Mouse (Mus musculus) lung, postnatal 36 days (tissue): ENCODE data around the gene Syn3.
A peak's percentile ranks its signal among the peaks of the same experiment; 100 is the strongest.
"Not testable (repeated sequence)": the region's sequence is repeated elsewhere in the genome, so short reads cannot be mapped to it uniquely, and the experiment has no call there.

Experiments
- DNase-seq: peaks from one replicate; pipeline ENCODE4 v3.0.0; 2022; ENCODE audit warnings: mixed read lengths

Syn3 gene

GRCm38 (mm10) chr10:86137106-86137505, 361.6 kb downstream of the Syn3 start:
- DNase-seq = peak; percentile 53

GRCm38 (mm10) chr10:86136249-86136648, 362.4 kb downstream of the Syn3 start:
- no peak for DNase-seq

DNA sequence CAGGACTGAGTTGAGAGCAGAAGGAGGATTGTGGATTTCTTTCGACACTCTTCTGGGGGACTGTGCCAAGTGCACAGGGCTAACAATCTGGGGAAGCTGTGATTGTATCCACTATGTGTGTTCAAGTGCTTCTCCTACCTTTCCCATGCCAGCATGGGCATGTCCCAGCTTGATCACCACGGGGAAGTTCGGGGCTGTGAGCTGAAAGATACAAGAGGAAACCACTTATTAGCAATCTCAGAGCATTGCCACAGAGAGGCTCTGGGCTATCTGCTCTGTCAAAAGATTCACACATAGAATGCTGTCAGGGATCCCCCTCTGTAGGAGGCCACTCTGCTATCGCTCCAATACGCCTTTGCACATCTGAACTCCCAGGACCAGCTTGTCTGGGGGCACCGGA, 363.8 kb downstream of the Syn3 start:
- DNase-seq = no peak

- DNase-seq = no peak
Observed at GRCm38 (mm10) chr10:86134336-86134735, 364.4 kb downstream of the Syn3 start.

- no peak for DNase-seq
Observed at GRCm38 (mm10) chr10:86132420-86132956, 366.2 kb downstream of the Syn3 start.

GRCm38 (mm10) chr10:86129046-86129445, 369.6 kb downstream of the Syn3 start:
- no peak for DNase-seq

DNA sequence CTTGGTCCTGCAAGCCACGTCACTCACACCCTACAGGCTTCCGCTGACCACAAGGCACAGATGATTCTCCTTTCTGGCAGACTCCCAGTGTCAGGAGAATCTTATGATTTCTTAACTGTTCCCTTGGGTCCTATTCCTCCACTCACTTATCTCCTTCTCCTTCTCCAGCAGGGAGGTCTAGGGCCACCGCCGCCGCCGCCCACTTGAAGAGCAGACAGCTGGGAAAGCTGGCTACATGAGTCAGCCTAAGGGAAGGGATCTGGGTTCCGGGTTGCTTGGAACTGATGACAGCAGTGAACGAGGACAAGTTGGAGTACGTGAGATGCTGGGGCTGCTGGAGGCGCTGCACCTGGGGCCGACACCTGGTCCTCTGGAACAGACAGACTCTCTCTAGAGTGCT, 372.2 kb downstream of the Syn3 start:
- peak; percentile 20 for DNase-seq

DNA sequence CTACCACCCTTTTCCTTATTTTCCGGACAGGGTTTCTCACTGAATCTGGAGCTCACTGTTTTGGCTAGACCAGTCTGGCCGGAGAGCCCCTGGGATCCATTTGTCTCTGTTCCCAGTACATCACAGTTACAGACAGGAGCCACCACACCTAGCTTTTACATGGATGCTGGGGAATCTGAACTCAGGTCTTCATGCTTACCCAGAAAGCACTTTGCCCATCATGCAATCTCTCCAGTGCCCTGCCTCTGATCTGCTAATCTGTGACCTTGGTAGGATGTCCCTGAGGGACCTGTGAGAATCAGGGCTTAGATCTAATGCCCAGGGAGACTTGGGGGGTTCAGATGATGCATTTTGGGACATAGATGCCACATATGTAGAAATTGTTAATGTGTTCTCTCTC, 373.3 kb downstream of the Syn3 start:
- DNase-seq = no peak

GRCm38 (mm10) chr10:86124115-86124514, 374.6 kb downstream of the Syn3 start:
- peak; percentile 67 for DNase-seq

DNA sequence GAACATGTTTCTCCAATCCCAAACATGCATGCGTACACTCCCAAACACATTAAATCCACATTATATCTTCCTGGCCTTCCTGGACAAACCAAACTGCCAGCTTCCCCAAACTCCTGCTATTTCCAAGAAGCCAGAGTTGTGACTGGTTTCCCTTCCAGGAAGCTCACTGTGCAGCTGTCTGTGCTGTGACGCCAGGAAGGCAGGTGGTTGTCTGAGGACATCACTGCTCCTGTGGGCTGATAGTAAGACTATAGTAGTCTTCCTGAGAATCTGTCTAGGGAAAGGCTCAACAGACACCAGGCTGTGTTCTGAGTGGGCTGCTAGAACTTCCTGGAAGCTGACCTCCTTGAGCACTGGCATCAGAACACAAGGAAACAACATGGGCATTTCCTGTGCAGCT, 375.5 kb downstream of the Syn3 start:
- no peak for DNase-seq

DNA sequence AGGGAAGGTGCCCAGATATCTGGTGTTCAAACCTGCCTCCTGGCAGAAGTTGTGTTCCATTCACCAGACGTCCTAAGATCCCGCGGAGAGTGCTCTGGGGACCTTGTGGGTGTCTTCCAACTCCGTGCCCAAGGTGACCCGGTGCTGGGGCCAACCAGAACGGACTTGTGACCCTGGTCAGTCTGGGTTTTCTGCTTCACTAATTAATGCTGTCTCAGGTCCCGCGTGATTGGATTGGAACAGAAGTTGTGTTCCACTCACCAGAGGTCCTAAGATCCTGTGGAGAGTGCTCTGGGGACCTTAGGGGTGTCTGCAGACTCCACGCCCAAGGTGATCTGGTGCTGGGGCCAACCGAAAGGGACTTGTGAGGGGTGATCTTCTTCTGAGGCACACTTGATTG, 376.2 kb downstream of the Syn3 start:
- not testable (repeated sequence) for DNase-seq

GRCm38 (mm10) chr10:86116268-86116667, 382.4 kb downstream of the Syn3 start:
- DNase-seq = no peak

DNA sequence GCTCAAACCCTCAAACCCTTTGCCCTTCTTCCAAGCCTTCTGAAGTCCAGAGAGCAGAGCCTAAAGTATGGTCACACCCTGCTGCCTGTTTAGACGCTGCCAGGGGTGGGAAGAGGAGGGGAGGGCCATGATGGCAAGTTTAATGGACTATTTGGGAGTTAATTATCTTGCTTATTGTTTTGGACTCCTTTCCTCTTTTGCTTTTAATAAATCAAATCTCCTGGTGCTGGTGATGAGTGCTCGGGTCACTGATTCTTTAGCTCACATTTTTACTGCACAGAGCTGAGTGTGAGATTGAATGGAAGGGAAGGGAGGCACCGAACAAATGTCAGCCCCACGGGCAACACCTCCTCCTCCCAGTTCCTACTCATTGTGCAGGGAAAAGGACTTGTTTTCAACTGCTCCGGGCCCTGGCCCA, 384.3 kb downstream of the Syn3 start:
- DNase-seq = peak; percentile 41

GRCm38 (mm10) chr10:86108797-86109196, 389.9 kb downstream of the Syn3 start:
- DNase-seq = no peak

DNA sequence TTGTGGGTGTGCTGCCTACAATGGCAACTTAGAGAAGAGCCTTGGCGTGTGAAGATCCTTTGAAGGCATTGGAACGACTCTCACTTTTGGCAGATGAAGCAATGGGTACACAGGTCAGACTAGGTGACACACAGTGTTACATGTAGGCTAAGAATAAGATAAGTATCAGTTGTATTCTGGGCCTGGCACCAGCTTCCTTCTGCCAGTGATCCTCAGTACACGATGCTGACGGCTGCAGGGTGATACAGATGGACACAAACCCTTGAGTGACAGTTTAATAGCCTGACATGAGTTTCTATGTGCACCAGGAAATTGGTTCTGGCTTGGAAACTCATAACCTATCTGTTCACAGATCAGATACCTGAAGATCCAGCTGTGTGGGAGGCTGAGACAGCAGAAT, 391.0 kb downstream of the Syn3 start:
- no peak for DNase-seq

GRCm38 (mm10) chr10:86103976-86104375, 394.7 kb downstream of the Syn3 start:
- no peak for DNase-seq

- no peak for DNase-seq
Observed at GRCm38 (mm10) chr10:86100281-86100851, 398.3 kb downstream of the Syn3 start.

- peak; percentile 60 for DNase-seq
Observed at GRCm38 (mm10) chr10:86098363-86098762, 400.3 kb downstream of the Syn3 start.

DNA sequence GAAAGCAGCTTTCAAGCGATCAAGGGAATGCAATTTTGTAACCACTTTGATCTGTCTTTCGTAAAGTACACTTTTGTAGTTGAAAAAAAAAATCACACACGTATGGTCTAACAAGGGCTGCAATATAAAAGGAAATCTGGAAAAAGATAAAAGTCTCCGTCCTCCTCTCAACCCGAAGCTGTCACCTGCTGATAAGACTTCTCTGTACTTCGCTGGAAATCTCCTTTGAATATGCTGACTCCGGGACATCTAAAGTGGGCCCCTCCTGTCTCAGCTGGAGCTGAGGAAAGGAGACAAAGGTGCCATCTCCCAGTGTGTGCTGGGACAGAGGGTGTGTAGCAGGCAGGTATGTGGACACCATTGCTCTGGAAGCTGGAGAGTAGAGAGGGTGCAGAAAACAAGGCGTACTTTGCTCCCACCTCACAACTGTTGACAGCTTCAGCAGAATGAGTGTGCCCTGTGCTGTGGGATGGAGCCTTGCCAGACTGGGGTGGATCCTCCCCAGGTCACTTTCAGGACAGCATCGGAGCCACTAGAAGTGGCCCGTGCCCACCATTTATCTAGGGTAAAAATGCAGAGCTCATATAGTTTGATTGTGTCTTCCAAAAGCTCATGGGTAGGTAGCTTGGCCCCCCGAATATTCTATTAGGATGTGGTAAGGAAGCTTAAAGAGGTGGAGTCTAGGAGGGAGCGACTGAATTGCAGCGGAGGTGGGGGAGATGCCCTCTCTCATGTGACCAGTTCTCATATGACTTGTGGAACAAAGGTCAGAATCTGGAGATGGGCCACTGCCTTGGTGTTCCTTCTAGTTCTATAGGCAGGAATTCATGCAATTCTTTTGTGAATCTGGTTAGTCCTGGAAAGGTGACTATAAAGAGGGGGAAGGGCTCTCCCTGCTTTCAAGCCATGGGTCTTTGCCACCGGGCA, 405.3 kb downstream of the Syn3 start:
- DNase-seq = no peak

- DNase-seq = peak; percentile 62
Observed at GRCm38 (mm10) chr10:86091919-86092318, 406.8 kb downstream of the Syn3 start.

GRCm38 (mm10) chr10:86079921-86080320, 418.8 kb downstream of the Syn3 start:
- DNase-seq = no peak

DNA sequence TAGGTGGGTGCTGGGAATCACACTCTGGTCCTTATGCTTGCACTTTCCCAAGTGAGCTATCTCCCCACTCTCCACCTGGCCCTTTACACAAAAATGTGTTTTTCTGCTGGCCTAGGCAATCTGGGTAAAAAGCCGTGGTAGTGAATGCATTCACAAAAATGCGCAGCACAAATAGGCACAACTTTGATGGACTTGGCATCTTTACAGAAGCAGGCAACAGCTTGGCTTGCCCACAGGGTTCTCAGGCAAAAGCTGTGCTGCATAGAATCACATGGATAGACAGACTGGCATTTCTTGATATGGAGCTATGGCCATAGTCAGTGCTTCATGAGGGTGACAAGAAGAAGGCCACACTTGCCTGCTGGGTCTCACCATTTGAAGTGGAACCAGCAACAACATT, 419.9 kb downstream of the Syn3 start:
- DNase-seq = no peak

DNA sequence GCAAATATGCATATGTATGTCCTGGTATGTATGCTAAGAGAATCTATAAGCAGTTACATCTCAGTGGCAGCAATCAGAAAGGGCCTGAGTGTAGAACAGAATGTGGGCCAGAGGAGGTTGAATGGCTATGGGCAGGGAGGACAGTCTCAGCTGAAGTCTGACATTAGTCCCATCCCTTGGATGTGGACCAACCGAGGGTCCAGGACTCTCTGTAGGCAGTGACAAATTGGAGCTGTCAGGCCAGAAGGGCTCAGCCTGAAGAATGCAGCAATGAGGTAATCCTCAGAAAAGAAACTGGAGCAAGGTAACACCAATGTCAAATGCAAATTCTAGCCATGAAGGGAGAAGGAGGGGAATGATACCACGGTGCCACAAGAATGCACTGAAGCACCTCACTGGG, 421.4 kb downstream of the Syn3 start:
- DNase-seq = no peak
